Mouse (Mus musculus): Measurements from ENCODE around the gene Stx2. TPM values are rescaled to one million over a fixed set of nuclear protein-coding genes. Genes with fewer than 3 reads are reported as not detected.
"Not testable (repeated sequence)": the region's sequence is repeated elsewhere in the genome, so short reads cannot be mapped to it uniquely, and the experiment has no call there.

Stx2 gene
- polyA plus RNA-seq, 1 experiment from 2014 or later: 14.8 TPM

GRCm38 (mm10) chr5:128980857-128981256 is 27.5 kb downstream of the Stx2 start:
- no peaks in the 10 kb centered on the region for H3K4me1 ChIP-seq (ENCODE audit: control insufficient read depth, insufficient read depth, low read length)
- H3K4me2 ChIP-seq (ENCODE audit: low read length): no peak overlapping the region
- peaks cover 6% of the 10 kb centered on the region; the same call in 1 of the 2 replicates for H3K36me3 ChIP-seq (ENCODE audit: control insufficient read depth, insufficient read depth, low read length)
- no peak for ATAC-seq
- no peaks in the 10 kb centered on the region for H3K27me3 ChIP-seq (ENCODE audit: control insufficient read depth, insufficient read depth, low read depth, low read length)
- H3K27ac ChIP-seq (ENCODE audit: low read length): no peak overlapping the region
- H3K9ac ChIP-seq (ENCODE audit: low read depth, low read length): no peak overlapping the region
- 76% methylated on average over 7 of the region's 7 CpGs for WGBS
- no peaks in the 10 kb centered on the region for H3K9me3 ChIP-seq (replicated peaks; ENCODE audit: control insufficient read depth, low read length, poor library complexity, severe bottlenecking)
- no peak overlapping the region for H3K4me3 ChIP-seq (ENCODE audit: low read depth, low read length)

DNA sequence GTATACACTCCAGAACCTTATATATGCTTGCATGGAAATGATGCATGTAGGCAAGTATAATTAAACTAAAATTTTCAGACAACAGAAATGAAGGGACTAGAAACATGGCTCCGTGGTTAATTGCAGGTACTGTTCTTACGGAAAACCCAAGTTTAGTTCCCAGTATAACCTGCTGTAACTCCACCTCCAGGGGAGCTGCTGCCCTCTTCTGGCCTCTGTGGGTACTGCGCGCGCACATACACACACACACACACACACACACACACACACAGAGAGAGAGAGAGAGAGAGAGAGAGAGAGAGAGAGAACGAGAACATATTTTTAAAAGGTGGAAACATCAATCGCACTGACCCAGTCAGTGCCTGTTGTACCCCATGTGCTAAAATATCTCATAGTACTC is 29.4 kb downstream of the Stx2 start:
- Histone ChIP-seq H3K9me3 (replicated peaks; ENCODE audit: control insufficient read depth, low read length, poor library complexity, severe bottlenecking) (no peaks in the 10 kb centered on the region), H3K4me3 (ENCODE audit: low read depth, low read length) (no peak overlapping the region), H3K4me1 (ENCODE audit: control insufficient read depth, insufficient read depth, low read length) (no peaks in the 10 kb centered on the region), H3K27me3 (ENCODE audit: control insufficient read depth, insufficient read depth, low read depth, low read length) (no peaks in the 10 kb centered on the region), H3K36me3 (ENCODE audit: control insufficient read depth, insufficient read depth, low read length) (no peaks in the 10 kb centered on the region), H3K4me2 (ENCODE audit: low read length) (no peak overlapping the region), H3K9ac (ENCODE audit: low read depth, low read length) (no peak overlapping the region), H3K27ac (ENCODE audit: low read length) (no peak overlapping the region)
- ATAC-seq: no peak
- WGBS: 96% methylated on average over 7 of the region's 7 CpGs

GRCm38 (mm10) chr5:128977466-128977865 is 30.9 kb downstream of the Stx2 start:
- not testable (repeated sequence) for H3K9ac ChIP-seq (ENCODE audit: low read depth, low read length); H3K4me3 ChIP-seq (ENCODE audit: low read depth, low read length); H3K27ac ChIP-seq (ENCODE audit: low read length); H3K4me2 ChIP-seq (ENCODE audit: low read length); H3K36me3 ChIP-seq (ENCODE audit: control insufficient read depth, insufficient read depth, low read length); H3K4me1 ChIP-seq (ENCODE audit: control insufficient read depth, insufficient read depth, low read length); H3K27me3 ChIP-seq (ENCODE audit: control insufficient read depth, insufficient read depth, low read depth, low read length); ATAC-seq; H3K9me3 ChIP-seq (replicated peaks; ENCODE audit: control insufficient read depth, low read length, poor library complexity, severe bottlenecking)
- WGBS: 83% methylated on average over 1 of the region's 1 CpGs

DNA sequence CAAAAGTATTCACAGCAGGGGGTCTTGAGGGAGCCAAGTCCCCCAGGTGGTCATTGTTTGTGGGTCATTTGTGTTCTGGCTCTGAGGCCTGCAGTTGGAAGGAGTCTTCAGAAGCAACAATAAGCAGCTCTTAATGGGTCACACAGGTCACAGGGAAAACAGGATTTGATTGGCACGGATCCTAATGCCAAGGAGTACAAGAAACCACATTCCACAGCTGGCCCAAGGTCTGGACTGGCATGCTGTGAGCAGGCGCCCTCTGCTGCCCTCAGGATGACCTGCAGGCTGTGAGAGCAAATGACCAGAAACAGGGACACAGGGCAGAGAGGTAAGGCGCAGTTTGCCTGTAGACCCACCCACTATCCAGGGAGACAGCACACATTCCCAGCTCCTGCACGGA is 32.1 kb downstream of the Stx2 start:
- no peak overlapping the region for H3K4me3 ChIP-seq (ENCODE audit: low read depth, low read length)
- no peaks in the 10 kb centered on the region for H3K4me1 ChIP-seq (ENCODE audit: control insufficient read depth, insufficient read depth, low read length)
- no peaks in the 10 kb centered on the region for H3K27me3 ChIP-seq (ENCODE audit: control insufficient read depth, insufficient read depth, low read depth, low read length)
- no peaks in the 10 kb centered on the region for H3K36me3 ChIP-seq (ENCODE audit: control insufficient read depth, insufficient read depth, low read length)
- no peak for ATAC-seq
- no peak overlapping the region for H3K27ac ChIP-seq (ENCODE audit: low read length)
- H3K9me3 ChIP-seq (replicated peaks; ENCODE audit: control insufficient read depth, low read length, poor library complexity, severe bottlenecking): no peaks in the 10 kb centered on the region
- WGBS: 12% methylated on average over 4 of the region's 4 CpGs
- H3K9ac ChIP-seq (ENCODE audit: low read depth, low read length): no peak overlapping the region
- H3K4me2 ChIP-seq (ENCODE audit: low read length): no peak overlapping the region

- Histone ChIP-seq H3K4me3 (ENCODE audit: low read depth, low read length) (no peak overlapping the region), H3K9me3 (replicated peaks; ENCODE audit: control insufficient read depth, low read length, poor library complexity, severe bottlenecking) (no peaks in the 10 kb centered on the region), H3K9ac (ENCODE audit: low read depth, low read length) (peak overlapping the region; percentile 46; the same call in 1 of the 2 replicates), H3K27me3 (ENCODE audit: control insufficient read depth, insufficient read depth, low read depth, low read length) (no peaks in the 10 kb centered on the region), H3K27ac (ENCODE audit: low read length) (no peak overlapping the region), H3K4me1 (ENCODE audit: control insufficient read depth, insufficient read depth, low read length) (no peaks in the 10 kb centered on the region), H3K4me2 (ENCODE audit: low read length) (peak overlapping the region; percentile 24; the same call in 1 of the 2 replicates), H3K36me3 (ENCODE audit: control insufficient read depth, insufficient read depth, low read length) (no peaks in the 10 kb centered on the region)
- ATAC-seq: peak; percentile 36; the same call in 1 of the 2 replicates
- WGBS: 12% methylated on average over 14 of the region's 14 CpGs
Measured at GRCm38 (mm10) chr5:128971298-128971697, 37.1 kb downstream of the Stx2 start.

GRCm38 (mm10) chr5:128970878-128971277 is 37.5 kb downstream of the Stx2 start:
- peak; percentile 39; the same call in 1 of the 2 replicates for ATAC-seq
- no peaks in the 10 kb centered on the region for H3K9me3 ChIP-seq (replicated peaks; ENCODE audit: control insufficient read depth, low read length, poor library complexity, severe bottlenecking)
- H3K27ac ChIP-seq (ENCODE audit: low read length): no peak overlapping the region
- no peaks in the 10 kb centered on the region for H3K4me1 ChIP-seq (ENCODE audit: control insufficient read depth, insufficient read depth, low read length)
- no peaks in the 10 kb centered on the region for H3K36me3 ChIP-seq (ENCODE audit: control insufficient read depth, insufficient read depth, low read length)
- H3K27me3 ChIP-seq (ENCODE audit: control insufficient read depth, insufficient read depth, low read depth, low read length): no peaks in the 10 kb centered on the region
- whole genome bisulfite sequencing: 63% methylated on average over 10 of the region's 10 CpGs
- H3K4me3 ChIP-seq (ENCODE audit: low read depth, low read length): no peak overlapping the region
- peak overlapping the region; percentile 46; the same call in 1 of the 2 replicates for H3K9ac ChIP-seq (ENCODE audit: low read depth, low read length)
- peak overlapping the region; percentile 24; the same call in 1 of the 2 replicates for H3K4me2 ChIP-seq (ENCODE audit: low read length)

DNA sequence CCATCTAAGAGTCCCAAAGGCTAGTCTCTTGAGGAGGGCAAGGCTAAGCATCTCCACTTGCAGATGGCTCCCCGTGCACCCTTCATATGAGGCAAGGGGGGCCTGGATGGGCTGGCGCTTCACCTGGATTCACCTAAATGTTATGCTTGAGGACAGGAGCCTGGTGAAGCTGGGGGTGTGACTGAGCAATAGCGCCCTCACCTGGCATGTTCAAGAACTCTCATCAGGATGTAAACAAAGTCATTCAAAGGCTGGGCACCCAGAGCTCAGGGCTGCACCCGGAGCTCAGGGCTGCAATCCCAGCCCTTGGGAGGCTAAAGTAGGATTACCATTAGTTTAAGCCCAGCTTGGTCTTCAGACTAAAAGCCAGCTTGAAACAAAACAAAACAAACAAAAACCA is 44.0 kb downstream of the Stx2 start:
- 52% methylated on average over 4 of the region's 4 CpGs for WGBS
- Histone ChIP-seq H3K4me3 (ENCODE audit: low read depth, low read length) (no peak overlapping the region), H3K27me3 (ENCODE audit: control insufficient read depth, insufficient read depth, low read depth, low read length) (no peaks in the 10 kb centered on the region), H3K36me3 (ENCODE audit: control insufficient read depth, insufficient read depth, low read length) (no peaks in the 10 kb centered on the region), H3K4me1 (ENCODE audit: control insufficient read depth, insufficient read depth, low read length) (no peaks in the 10 kb centered on the region), H3K27ac (ENCODE audit: low read length) (no peak overlapping the region), H3K4me2 (ENCODE audit: low read length) (no peak overlapping the region), H3K9me3 (replicated peaks; ENCODE audit: control insufficient read depth, low read length, poor library complexity, severe bottlenecking) (no peaks in the 10 kb centered on the region; the same call in 1 of the 2 replicates), H3K9ac (ENCODE audit: low read depth, low read length) (no peak overlapping the region)
- no peak for ATAC-seq

- Histone ChIP-seq H3K27me3 (ENCODE audit: control insufficient read depth, insufficient read depth, low read depth, low read length) (no peaks in the 10 kb centered on the region), H3K4me1 (ENCODE audit: control insufficient read depth, insufficient read depth, low read length) (no peaks in the 10 kb centered on the region), H3K4me2 (ENCODE audit: low read length) (no peak overlapping the region), H3K36me3 (ENCODE audit: control insufficient read depth, insufficient read depth, low read length) (no peaks in the 10 kb centered on the region), H3K9me3 (replicated peaks; ENCODE audit: control insufficient read depth, low read length, poor library complexity, severe bottlenecking) (no peaks in the 10 kb centered on the region; the same call in 1 of the 2 replicates), H3K27ac (ENCODE audit: low read length) (no peak overlapping the region), H3K4me3 (ENCODE audit: low read depth, low read length) (no peak overlapping the region), H3K9ac (ENCODE audit: low read depth, low read length) (no peak overlapping the region)
- 76% methylated on average over 3 of the region's 3 CpGs for WGBS
- no peak for ATAC-seq
Measured at GRCm38 (mm10) chr5:128958916-128959315, 49.5 kb downstream of the Stx2 start.

GRCm38 (mm10) chr5:128954371-128954770 is 54.0 kb downstream of the Stx2 start:
- not testable (repeated sequence) for H3K27ac ChIP-seq (ENCODE audit: low read length); H3K9me3 ChIP-seq (replicated peaks; ENCODE audit: control insufficient read depth, low read length, poor library complexity, severe bottlenecking); ATAC-seq; H3K36me3 ChIP-seq (ENCODE audit: control insufficient read depth, insufficient read depth, low read length); H3K9ac ChIP-seq (ENCODE audit: low read depth, low read length); H3K4me2 ChIP-seq (ENCODE audit: low read length); H3K27me3 ChIP-seq (ENCODE audit: control insufficient read depth, insufficient read depth, low read depth, low read length); H3K4me3 ChIP-seq (ENCODE audit: low read depth, low read length)
- peaks cover 17% of the 10 kb centered on the region for H3K4me1 ChIP-seq (ENCODE audit: control insufficient read depth, insufficient read depth, low read length)
- WGBS: 92% methylated on average over 5 of the region's 5 CpGs

Measured in midbrain, embryonic 16.5 days (tissue).